Mouse (Mus musculus): ENCODE results near the gene Ubr3.

DNA sequence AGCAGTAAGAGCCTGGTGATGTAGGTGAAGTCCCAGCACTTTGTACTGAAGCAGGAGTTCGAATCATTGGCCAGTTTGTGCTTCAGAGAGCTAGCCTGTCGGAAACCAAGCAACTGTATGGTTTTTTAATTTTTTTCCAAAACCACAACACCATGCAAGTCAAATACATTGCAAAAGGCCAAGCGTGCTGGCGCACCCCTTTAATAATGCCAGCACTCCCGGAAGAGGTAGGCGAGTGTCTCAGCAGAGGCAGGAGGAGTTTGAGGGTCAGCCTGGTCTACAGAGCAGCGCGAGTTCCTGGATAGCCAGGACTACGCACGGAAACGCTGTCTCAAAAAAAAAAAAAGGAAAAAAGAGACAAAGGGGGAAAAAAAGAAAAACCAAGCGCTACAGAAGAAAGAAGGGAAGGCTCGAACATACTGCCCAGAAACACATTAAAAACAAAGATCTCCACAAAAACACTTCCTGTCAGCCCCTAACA, 36.0 kb upstream of the Ubr3 start:
- TF ChIP-seq POLR2A (IDR thresholded peaks at IDR 0.05; ENCODE audit: low read depth, low read length) (no peak), CTCF (IDR thresholded peaks at IDR 0.05; ENCODE audit: extremely low read depth, insufficient read length, insufficient replicate concordance, low read depth, low read length) (no peak)

Measured in small intestine, adult 2 months (tissue).